Mouse (Mus musculus) stomach, embryonic 14.5 days (tissue): Measurements from ENCODE around the gene Arl15. TPM values are rescaled to one million over a fixed set of nuclear protein-coding genes. Genes with fewer than 3 reads are reported as not detected.

Experiments
- ATAC-seq: fragments of 200-750 bp; cut with Nextera tagmentation; 2 replicates; pipeline ENCODE4 v1.8.0; 2017; ENCODE audit warnings: low read depth, moderate TSS enrichment; ENCODE audit not compliant: insufficient number of reproducible peaks, insufficient read depth, low FRiP score
- H3K27ac ChIP-seq: fragments of 300-500 bp; sonication (generic); 2 replicates; pipeline ENCODE4 v1.5.1; 2014; ENCODE audit warnings: mild to moderate bottlenecking, low read length, moderate library complexity, mixed read lengths
- H3K27me3 ChIP-seq: fragments of 300-500 bp; sonication (generic); 2 replicates; pipeline ENCODE4 v1.6.1; 2014; ENCODE audit warnings: low read length, control low read depth, mixed read lengths; ENCODE audit not compliant: control insufficient read depth, insufficient read depth
- H3K36me3 ChIP-seq: fragments of 300-500 bp; sonication (generic); 2 replicates; pipeline ENCODE4 v1.6.1; 2014; ENCODE audit warnings: mild to moderate bottlenecking, control low read depth, low read length, moderate library complexity, mixed read lengths; ENCODE audit not compliant: control insufficient read depth, insufficient read depth
- H3K4me1 ChIP-seq: fragments of 300-500 bp; sonication (generic); 2 replicates; pipeline ENCODE4 v1.6.1; 2014; ENCODE audit warnings: low read length, control low read depth, mixed read lengths; ENCODE audit not compliant: control insufficient read depth, insufficient read depth
- H3K4me2 ChIP-seq: fragments of 300-500 bp; sonication (generic); replicated peaks from 2 replicates; pipeline ENCODE4 v1.6.1; 2014; ENCODE audit warnings: low read depth, low read length, control low read depth
- H3K4me3 ChIP-seq: fragments of 300-500 bp; sonication (generic); 2 replicates; pipeline ENCODE4 v1.5.1; 2014; ENCODE audit warnings: low read depth, low read length, control low read depth
- H3K9ac ChIP-seq: fragments of 300-500 bp; sonication (generic); replicated peaks from 2 replicates; pipeline ENCODE4 v1.6.1; 2014; ENCODE audit warnings: low read depth, mild to moderate bottlenecking, control low read depth, low read length, moderate library complexity, mixed read lengths
- H3K9me3 ChIP-seq: fragments of 300-500 bp; sonication (generic); 2 replicates; pipeline ENCODE4 v1.6.1; 2016; ENCODE audit warnings: low read depth, low read length, control low read depth; ENCODE audit not compliant: control insufficient read depth
- WGBS: fragments of 180-500 bp; shearing (Covaris S2); extraction: QIAGEN DNeasy Blood & Tissue Kit; methylation state at CpG from one replicate; pipeline ENCODE4 v1.1.7; 2014; 5-methylcytosine and 5-hydroxymethylcytosine counted together
- polyA plus RNA-seq: library from polyadenylated mRNA; unstranded; fragments of >200 nt; fragmentation: Nextera tagmentation; extraction: Ambion mirVana; gene quantifications from 2 replicates; pipeline ENCODE4 v1.2.1, GENCODE M21; 2014

Gene Arl15
- polyA plus RNA-seq, 1 experiment from 2014 or later, result 12.0 TPM

DNA sequence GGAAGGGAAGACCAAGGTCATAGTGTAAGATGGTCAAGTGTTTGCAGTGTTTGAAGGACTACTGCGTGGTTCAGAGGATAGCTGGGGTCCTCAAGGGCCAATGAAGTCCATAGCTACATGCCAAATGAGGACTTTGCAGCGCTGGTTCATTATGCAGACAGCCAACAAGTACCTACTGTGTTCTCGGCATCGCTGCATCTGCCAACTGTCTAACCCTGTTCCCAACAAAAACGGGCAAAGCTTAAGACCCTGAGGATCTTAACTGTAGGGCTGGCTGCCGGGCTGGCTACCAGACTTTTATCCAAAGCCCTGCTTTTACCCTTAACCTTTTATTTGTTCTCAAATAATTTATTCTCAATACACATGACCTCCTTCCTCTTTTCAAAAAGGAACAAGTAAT, 123.1 kb downstream of the Arl15 start:
- Histone ChIP-seq H3K4me3 (no peak overlapping the region), H3K9ac (no peak overlapping the region), H3K36me3 (no peaks in the 10 kb centered on the region), H3K27me3 (no peaks in the 10 kb centered on the region), H3K9me3 (no peaks in the 10 kb centered on the region), H3K27ac (no peak overlapping the region), H3K4me2 (no peak overlapping the region), H3K4me1 (no peaks in the 10 kb centered on the region)
- ATAC-seq, result no peak
- 83% methylated on average over 6 of the region's 6 CpGs for WGBS

DNA sequence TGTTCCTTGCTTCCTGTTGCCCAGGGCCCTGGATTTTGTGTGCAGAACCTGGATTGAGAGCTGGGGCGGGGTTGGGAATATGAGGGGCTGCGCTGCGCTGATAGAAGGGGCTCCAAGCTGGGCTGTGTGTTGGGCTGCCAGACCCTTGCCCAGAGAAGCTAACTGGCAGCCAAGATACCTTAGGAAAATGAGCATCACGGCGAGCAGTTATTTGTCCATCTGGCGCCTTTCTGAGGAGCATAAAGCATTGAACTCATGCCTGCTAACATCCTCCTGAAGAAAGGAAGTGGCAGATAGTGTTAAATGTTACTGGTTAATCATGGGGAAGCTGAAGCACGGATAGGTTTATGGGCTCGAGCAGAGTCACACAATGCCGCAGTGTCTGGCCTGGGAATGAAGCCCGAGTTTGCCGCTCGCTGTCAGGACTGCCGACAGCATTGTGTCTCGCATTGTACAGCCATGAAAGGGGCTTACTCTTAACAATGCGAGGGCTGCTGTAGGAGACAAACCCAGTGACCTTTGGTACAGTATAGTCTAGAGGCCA, 123.6 kb downstream of the Arl15 start:
- Histone ChIP-seq H3K27me3 (no peaks in the 10 kb centered on the region), H3K4me3 (no peak overlapping the region), H3K4me2 (no peak overlapping the region), H3K9ac (no peak overlapping the region), H3K4me1 (no peaks in the 10 kb centered on the region), H3K9me3 (no peaks in the 10 kb centered on the region), H3K27ac (no peak overlapping the region), H3K36me3 (no peaks in the 10 kb centered on the region)
- 78% methylated on average over 15 of the region's 15 CpGs for WGBS
- ATAC-seq, result no peak

DNA sequence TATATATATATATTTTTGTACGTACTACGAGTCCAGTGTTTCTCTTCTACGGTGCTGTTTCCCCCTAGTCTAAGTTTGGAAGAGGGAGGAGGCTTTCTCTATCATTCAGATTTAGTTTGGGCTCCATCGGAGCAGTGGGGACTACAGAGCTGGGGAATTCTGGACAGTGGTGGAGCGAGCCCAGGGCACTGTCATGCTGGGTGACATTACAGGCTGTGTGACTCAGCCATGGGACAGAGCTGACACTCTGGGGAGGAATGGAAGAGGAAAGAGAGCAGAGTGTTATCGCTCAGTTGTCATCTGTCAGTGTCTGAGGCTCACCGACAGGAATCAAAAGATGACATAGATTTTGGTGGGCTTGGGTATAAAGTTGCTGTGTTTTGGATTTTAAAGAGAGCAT, 124.4 kb downstream of the Arl15 start:
- 91% methylated on average over 7 of the region's 7 CpGs for WGBS
- Histone ChIP-seq H3K27ac (no peak overlapping the region), H3K4me2 (no peak overlapping the region), H3K9me3 (no peaks in the 10 kb centered on the region), H3K4me1 (no peaks in the 10 kb centered on the region), H3K4me3 (no peak overlapping the region), H3K27me3 (no peaks in the 10 kb centered on the region), H3K9ac (no peak overlapping the region), H3K36me3 (no peaks in the 10 kb centered on the region)
- ATAC-seq, result no peak

DNA sequence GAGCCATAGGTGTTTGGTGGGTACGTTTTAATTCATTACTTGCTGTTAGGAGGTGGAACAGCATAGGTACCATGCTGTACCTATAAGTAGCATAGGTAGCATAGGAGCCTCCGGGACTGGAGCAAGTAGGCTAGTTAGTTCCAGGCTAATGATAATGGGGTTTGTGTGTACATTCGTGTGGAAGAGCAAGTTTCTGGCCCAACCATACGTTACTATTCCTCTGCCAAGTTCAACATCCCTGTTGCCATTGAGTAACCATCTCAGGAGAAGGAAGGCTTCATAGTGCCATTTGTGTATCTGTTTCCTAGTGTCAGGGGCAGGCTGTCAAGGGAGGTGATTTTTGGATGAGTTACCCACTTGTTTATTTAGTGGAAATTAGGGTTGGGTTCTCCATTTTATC, 141.4 kb downstream of the Arl15 start:
- Histone ChIP-seq H3K4me3 (no peak overlapping the region), H3K4me2 (no peak overlapping the region), H3K27me3 (no peaks in the 10 kb centered on the region), H3K27ac (no peak overlapping the region), H3K9me3 (no peaks in the 10 kb centered on the region), H3K4me1 (no peaks in the 10 kb centered on the region), H3K9ac (no peak overlapping the region), H3K36me3 (no peaks in the 10 kb centered on the region)
- whole genome bisulfite sequencing, result 84% methylated on average over 4 of the region's 4 CpGs
- no peak for ATAC-seq

DNA sequence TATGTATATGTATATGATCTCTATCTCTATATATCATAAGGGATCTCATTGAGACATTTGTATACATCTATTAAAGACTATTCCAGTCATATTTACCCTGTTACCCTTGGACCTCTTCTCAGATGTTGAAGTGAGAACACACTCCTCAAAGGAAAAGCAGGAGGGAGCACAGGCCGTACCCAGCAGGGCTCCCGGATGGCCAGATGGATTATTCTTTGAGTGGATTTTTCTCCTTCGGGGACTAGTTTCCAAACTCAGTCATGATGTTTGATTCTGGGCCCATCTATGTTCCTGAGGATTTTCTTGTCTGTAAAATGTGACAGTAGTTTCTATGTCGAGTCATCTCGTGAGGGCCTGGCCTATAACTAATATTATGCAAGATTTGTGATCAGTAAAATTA, 142.9 kb downstream of the Arl15 start:
- Histone ChIP-seq H3K9ac (no peak overlapping the region), H3K4me2 (no peak overlapping the region), H3K9me3 (no peaks in the 10 kb centered on the region), H3K4me3 (no peak overlapping the region), H3K27ac (no peak overlapping the region), H3K36me3 (no peaks in the 10 kb centered on the region), H3K4me1 (no peaks in the 10 kb centered on the region), H3K27me3 (no peaks in the 10 kb centered on the region)
- 79% methylated on average over 5 of the region's 5 CpGs for WGBS
- ATAC-seq, result no peak

DNA sequence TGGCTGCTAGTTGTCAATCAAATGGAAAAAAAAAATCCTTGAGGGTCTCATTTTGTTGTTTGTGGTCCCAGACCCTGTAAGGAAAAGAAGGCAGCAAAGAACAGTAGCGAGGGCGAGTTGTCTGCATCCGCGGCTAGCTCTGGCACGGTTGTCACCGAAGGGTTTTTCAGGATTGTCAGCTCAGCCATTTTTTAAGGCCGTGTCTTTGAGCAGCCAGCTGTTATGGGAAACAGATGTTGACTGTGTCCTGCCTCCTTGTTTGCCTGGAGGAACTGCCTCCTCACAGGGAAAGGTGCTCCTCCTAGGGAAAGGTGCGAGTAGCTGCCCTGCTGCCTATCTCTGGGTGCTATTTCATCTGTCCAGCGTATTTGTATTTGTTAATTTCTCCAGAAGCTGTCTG, 144.3 kb downstream of the Arl15 start:
- H3K27ac ChIP-seq, result no peak overlapping the region
- no peak for ATAC-seq
- 85% methylated on average over 9 of the region's 9 CpGs for WGBS
- no peaks in the 10 kb centered on the region for H3K4me1 ChIP-seq
- H3K9ac ChIP-seq, result no peak overlapping the region
- H3K4me2 ChIP-seq, result no peak overlapping the region
- no peaks in the 10 kb centered on the region for H3K9me3 ChIP-seq
- no peaks in the 10 kb centered on the region for H3K27me3 ChIP-seq
- no peaks in the 10 kb centered on the region for H3K36me3 ChIP-seq
- no peak overlapping the region for H3K4me3 ChIP-seq

DNA sequence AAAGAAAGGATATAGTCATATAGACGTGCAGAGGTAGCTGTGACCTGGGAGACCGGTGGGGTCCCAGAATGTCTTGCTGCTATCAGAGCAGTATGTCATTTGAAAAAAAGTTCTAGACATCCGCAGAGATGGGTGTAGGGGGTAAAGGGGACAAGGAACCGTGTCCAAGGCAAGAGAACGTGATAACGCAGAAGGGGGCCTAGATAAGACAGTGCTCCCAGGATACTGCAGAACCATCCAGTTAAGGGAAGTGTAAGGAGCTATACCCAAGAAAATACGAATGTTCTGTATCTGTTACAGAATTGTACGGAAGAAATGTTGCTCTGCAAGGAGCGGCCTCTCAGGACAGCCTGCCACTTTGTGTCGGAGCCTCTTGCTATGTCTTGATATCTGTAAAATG, 144.8 kb downstream of the Arl15 start:
- H3K9me3 ChIP-seq, result no peaks in the 10 kb centered on the region
- H3K9ac ChIP-seq, result no peak overlapping the region
- WGBS, result 89% methylated on average over 10 of the region's 10 CpGs
- H3K27ac ChIP-seq, result no peak overlapping the region
- no peaks in the 10 kb centered on the region for H3K36me3 ChIP-seq
- no peaks in the 10 kb centered on the region for H3K27me3 ChIP-seq
- no peak for ATAC-seq
- H3K4me3 ChIP-seq, result no peak overlapping the region
- no peak overlapping the region for H3K4me2 ChIP-seq
- H3K4me1 ChIP-seq, result no peaks in the 10 kb centered on the region

DNA sequence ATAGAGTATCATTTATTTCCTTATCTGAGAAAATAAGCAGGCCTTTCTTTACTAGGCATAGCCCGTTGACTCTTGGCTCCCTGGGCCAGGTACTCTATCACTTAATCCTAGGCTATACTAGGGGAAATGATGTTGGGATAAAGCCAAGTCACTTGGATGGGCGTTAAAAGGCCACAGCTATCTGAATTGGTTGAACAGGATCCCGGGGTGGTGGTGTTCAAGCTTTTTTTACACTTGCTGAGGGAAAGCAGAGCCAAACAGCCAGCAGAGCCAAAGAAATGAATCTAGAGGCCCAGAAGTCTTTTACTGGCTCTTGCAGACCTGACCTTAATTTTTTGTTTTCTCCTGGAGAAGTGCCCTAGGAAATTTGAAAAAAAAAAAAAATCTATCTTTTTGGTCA, 145.4 kb downstream of the Arl15 start:
- Histone ChIP-seq H3K9me3 (no peaks in the 10 kb centered on the region), H3K4me3 (no peak overlapping the region), H3K4me2 (no peak overlapping the region), H3K36me3 (no peaks in the 10 kb centered on the region), H3K4me1 (no peaks in the 10 kb centered on the region), H3K9ac (no peak overlapping the region), H3K27me3 (no peaks in the 10 kb centered on the region), H3K27ac (no peak overlapping the region)
- WGBS, result 58% methylated on average over 3 of the region's 3 CpGs
- no peak for ATAC-seq

DNA sequence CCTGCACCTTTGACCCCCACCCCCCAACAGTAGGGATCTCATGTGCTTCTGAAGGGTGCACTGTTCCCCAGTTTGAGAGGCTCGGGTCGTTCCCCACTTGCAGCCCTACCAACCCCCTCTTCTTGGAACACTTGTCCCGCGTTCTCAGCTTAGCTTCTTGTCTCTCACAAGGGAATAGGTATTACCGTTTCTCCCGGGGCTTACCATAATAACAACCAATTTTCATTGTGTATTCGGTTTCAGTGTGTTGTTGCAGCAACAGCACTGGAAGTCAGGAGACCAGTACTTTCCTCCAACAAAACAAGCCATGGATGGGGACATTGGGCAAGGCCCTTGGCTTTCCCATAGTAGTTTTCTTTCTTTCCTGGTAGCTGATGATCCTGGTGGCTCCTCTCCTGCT, 145.8 kb downstream of the Arl15 start:
- ATAC-seq, result no peak
- Histone ChIP-seq H3K9me3 (no peaks in the 10 kb centered on the region), H3K4me1 (no peaks in the 10 kb centered on the region), H3K4me3 (no peak overlapping the region), H3K27ac (no peak overlapping the region), H3K36me3 (no peaks in the 10 kb centered on the region), H3K27me3 (no peaks in the 10 kb centered on the region), H3K4me2 (no peak overlapping the region), H3K9ac (no peak overlapping the region)
- WGBS, result 96% methylated on average over 7 of the region's 7 CpGs
